Mouse (Mus musculus): Measurements from ENCODE around the gene Gpc6.

Gpc6 gene

DNA sequence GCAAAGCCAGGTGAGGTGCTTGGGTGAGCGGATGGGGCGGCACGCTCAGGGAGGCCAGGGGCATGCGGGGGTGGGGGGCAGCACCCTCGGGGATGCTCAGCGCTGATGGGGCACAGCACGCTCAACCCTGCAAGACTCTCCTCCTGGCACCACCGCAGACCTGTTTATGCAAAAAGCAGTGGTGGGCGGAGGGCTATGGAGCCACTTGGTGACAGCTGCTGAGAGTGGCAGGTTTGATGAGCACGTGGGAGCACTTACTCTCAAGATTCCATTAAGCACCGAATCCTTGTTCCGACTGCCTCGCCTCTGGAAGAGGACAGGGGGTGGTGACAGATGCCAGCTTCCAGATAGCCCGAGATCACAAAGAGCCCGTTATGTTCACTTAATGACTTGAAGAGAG, 1026.2 kb downstream of the Gpc6 start:
- no peak for DNase-seq

DNA sequence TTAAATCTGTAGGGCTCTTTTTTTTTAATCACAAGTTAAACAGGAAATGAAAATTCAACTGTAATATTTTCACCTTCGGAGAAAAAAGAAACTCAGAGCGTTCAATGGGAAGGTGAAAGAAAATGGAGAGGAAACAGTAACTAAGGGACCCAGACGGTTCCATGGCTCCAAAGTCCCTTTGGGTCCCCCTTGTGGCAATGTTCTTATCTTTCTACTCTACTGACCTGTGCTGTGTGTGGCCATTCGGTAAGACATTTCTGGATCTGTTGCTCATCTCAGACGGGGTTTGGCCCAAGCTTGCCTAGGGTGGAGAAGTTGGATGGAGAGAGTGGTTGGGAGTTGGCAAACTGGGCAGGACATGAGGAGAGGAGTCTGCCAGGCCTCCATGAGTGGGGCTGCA, 1026.6 kb downstream of the Gpc6 start:
- peak in 1 of 2 experiments; percentile 21 for DNase-seq

DNA sequence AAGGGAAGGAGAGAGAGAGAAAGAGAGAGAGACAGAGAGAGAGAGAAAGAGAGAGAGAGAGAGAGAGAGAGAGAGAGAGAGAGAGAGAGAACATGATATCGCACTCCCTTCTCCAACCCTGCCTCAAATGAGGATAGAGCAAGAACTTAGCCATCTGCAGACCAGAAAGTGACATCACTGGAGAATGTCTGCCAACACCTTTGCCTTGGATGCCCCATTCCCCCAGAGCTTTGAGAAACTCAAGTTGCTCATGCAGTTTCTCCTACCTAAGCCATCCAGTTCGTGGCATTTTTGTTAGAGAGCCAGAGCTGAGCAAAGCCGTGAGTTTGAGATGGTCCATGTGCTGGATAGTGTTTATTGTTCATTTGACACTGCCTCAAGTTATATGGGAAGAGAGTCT, 1030.9 kb downstream of the Gpc6 start:
- no peak for DNase-seq

DNA sequence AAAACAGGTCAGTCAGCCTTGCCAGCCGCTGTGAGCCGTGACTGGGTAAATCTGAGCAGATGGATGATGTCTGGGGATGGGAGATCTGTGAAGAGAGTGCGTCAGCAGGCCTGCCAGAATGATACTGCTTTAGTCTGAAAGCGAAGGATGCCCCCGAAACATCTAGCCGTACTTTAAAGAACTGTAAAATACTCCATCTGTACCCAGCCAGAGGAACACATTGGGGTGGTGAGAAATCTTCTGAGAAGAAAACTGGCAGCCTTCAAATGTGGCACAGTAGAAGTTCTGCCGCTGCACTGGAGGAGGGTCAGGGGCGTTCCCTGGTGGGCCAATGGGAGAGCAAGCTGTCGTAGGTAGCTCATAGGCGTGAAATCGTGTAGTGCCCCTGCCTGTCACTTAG, 1033.3 kb downstream of the Gpc6 start:
- DNase-seq: no peak

DNA sequence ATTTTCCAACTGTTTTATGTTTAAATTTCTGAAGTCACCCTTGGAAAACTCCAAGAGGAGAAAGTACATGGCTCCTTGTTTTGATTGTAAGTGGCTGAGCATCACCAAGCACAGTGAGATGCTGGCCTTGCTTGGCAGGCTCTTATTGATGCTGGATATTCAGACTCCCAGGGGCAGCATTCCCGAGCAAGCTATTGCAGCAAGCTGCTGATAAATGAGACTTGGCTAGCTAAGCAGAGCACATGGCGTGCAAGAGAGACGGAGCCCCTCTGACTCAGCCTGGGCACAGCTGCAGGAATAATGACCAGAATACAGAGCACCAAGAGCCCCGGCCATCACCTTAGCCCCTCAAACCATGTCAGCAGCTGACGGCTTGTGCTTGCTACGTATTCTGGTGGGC, 1036.2 kb downstream of the Gpc6 start:
- peak; percentile 24 to 44 for DNase-seq

DNA sequence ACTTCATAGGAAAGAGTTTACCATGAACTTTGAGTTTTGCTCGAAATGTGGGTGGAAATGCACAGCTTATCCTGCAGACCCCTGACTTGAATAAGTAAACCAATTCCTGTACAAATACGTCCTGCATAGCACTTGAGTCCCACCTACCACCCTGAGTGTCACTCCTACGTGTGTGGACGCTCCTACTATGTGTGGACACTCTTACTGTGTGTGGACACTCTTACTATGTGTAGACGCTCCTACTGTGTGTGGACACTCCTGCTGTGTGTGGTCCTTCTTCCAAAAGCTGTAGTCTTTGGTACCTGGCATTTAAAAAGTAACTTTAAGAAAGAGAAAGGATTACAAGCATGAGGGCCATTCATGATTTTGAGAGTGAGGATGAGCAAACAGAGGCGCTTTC, 1036.7 kb downstream of the Gpc6 start:
- DNase-seq: no peak

DNA sequence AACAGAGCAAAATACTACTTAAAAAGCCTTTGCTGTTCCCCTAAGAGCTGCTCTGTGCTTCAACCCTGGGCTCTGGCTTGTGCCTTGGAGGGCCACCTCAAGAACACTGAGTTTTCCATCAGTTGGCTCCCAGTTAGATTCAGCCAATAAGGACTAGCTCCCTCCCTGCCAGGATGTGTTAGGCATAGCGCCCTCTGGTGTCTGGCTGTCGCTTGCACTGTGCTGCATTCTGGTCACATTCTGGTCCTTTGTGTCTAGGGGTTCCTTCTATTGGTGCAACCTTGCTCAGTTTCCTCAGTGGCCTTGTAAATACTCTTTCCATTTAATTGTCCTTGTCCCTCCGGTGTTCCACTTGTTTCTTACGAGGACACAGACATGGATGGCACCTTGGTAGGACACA, 1037.3 kb downstream of the Gpc6 start:
- DNase-seq: peak in 1 of 2 experiments; percentile 21

DNA sequence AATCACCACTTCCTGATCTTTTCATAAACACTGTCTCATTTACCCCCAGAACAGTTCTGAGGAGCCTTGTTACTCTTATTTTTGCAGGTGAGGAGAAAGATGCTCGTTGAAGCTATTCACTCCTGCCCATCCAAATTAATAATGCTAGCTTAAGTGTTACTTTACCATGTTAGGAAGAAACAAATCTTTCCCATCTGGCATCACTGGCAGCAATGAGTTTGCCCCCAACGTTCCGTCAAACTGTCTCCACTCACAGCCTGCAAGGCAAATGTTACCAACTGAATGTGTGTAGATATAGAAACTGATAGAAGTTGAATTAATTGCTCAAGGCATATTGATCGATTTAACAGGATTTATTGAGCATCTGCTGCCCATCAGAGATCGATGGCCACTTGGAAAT, 1047.5 kb downstream of the Gpc6 start:
- DNase-seq: no peak

DNA sequence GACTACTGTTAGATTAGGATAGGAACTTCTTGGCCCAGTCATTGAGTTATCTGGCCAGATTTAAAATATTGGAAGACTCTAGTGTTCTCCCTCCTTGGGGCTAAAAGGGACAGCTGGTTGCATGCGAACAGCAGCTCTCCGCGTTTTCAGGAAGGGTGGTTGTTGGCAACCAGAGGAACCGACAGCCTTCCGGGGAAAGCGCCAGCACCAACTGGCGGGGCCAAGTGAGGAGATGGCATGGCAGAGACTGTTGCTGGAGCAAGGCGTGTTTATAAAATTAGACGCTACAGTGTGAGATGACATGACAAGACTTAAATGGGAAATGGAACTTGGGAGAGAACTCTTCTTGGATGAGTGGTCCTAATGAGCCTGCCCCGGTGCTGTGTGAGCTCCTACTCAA, 1056.4 kb downstream of the Gpc6 start:
- peak in 1 of 2 experiments; percentile 45 for DNase-seq

DNA sequence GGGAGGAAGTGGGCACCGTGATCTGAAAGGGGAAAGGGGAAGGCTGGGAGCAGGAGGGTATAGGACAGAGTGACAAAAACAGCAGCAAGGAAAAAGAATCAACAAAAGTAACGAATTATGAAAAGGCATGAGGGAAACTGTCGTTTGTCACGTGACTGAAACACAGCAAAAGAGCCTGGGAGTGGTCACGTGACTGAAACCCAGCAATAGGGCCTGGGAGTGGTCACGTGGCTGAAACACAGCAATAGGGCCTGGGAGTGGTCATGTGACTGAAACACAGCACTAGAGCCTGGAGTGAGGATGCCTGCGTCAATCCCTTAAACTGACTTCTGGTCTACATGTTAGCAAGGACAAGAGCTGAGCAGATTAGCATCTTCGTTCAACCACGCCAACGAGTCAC, 1063.3 kb downstream of the Gpc6 start:
- DNase-seq: no peak

DNA sequence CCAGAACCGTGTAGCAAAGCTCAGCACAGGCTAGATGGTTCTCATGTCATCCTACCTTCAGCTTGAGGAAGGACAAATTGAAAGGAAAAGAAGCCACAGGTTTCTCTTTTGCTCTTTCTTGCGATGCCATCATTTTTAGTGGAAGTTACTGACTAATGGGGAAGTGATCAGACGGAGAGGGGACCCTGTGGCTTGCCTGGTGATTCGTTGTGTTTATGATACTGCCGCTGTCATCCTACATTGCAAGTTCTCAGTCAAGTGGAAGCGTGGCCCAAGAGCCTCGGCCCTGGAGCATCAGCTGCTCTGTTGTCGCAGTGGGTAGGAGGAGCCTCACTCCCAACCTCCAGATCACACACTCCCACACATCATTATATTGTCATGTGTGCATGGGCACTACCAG, 1065.1 kb downstream of the Gpc6 start:
- no peak for DNase-seq

DNA sequence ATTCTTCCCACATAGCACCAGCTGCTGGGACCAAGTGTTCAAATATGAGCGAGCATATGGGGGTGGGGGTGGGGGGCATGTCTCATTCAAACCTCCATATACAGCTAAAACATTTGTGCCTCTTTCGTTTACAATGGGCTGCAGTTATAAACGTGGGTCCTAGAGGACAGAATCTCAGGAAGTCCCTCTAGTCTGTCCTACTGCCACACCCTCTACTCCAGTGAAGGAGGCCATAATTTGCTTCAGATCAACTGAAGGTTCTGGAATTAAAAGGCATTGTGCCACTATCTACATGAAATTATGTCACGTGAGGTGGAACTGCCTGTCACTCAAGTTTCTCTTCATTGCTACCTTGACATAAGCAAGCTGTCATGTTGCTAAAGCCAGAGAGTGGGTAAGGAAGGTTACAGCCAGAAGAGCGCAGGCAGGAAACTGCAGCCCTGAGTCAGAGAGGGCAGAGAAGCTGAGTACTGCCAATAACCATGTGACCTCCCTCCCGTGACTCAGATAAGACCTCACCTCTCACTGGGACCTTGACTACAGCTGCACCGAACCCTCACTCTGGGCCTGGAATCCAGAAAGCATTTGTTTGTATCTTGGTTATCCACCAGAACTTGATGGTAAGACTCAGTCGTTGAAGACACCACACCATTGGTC, 1067.6 kb downstream of the Gpc6 start:
- no peak for DNase-seq

DNA sequence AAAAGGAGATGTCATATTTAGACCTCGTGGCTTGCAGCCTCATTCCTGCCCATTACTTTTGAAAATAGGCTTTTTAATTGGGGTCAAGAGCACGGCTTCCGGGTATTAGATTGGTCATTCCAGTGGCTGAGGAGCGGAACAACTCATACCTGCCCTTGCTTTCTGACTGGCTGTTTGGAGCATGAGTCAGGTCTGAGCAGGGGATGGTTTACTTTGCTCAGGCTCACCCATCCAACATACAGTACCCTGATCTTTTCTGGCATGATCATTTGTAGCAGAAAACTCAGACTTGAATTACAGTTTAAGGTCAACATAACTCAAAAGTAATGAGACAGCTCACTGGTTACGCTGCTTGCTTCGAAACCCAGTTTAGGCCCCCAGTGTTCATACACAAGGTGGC, 1068.7 kb downstream of the Gpc6 start:
- no peak for DNase-seq

DNA sequence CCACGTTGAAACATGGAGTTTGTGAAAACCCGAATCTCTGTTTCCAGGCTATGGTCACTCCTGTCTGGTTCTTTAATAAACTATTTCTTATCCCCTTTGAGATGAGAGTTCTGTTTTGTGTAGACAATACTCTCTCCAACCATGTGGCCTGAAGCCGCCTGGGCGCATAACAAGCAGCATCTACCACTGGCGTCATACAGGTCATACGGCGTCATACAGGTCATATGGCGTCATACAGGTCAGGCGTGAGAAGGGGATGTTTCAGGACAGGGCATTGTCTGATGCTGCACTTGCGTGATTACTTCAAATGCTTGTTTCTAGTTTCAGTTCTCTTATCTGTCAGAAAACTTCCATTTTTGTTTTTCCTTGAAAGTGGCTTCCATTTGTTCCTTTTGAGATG, 1079.3 kb downstream of the Gpc6 start:
- no peak for DNase-seq

DNA sequence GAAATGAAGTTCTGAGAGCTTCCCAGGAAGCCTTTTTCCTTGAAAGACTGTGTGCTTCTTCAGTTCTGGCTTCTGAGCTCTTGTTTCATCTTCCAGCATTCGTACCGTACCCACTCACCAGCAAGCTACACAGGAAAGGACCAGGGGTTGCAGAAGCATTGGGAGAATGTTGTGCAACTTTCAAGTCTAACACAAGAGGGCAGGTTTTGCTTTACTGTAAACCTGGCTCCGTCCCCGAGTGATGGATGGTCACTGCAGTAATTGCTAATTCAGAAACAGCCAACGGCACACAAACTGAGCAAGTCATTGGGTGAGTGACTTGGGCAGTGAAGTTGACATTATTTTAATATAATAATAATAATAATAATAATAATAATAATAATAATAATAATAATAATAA, 1080.6 kb downstream of the Gpc6 start:
- peak in 1 of 2 experiments; percentile 62 for DNase-seq

DNA sequence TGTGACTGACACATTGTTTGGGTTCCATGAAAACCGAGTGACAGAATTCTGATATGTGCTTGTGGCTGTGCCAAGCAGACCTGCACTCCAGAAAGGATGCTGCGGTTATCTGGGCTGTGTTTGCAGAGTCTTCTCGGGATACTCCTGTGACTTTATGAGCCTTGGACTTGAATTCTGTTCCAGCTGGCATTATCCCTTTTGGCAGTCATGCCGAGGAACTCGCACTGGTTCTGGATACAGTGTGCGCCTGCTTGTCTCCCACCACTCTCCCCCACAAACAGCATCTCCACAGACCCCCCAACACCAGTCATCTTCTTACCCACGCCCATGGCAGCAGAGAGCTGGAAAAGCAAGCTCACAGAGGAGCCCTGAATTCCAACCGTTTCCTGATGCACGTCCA, 1084.4 kb downstream of the Gpc6 start:
- no peak for DNase-seq

DNA sequence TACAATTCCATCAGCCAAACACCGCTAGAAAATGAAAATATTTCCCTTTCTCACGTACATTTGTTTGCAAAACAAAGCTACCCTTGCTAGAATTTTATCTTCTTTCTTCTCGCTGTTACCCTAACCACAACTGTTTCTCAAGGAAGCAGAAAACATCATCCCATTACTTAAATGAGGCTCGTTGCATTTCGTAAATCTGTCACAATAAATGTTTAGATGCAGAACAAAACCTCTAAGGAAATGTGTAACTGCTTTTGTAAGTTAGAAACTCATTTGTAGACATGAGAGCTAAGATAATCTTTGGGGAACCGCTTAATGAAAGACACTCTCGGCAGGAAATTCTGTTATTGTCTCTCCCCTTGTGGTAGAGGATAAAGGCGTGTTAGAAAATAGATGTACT, 1088.1 kb downstream of the Gpc6 start:
- DNase-seq: no peak

DNA sequence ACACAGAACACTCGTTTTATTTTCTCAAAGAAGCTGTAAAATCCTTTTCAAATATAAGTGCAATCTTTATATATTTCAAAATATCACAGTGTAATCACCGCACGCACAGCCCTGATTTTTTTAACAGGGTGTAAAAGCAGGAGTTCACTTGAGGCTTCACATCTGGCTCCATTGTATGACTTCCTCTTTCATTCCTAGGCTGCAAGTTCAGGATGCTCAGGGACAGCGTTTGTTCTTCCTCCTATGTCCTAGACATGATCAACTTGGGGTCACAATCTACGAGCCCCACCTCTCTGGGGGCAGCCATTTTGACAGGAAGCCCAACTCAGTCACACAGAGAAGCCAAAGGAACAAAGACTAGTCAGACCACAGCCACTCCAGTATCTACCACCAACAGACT, 1094.2 kb downstream of the Gpc6 start:
- DNase-seq: no peak

DNA sequence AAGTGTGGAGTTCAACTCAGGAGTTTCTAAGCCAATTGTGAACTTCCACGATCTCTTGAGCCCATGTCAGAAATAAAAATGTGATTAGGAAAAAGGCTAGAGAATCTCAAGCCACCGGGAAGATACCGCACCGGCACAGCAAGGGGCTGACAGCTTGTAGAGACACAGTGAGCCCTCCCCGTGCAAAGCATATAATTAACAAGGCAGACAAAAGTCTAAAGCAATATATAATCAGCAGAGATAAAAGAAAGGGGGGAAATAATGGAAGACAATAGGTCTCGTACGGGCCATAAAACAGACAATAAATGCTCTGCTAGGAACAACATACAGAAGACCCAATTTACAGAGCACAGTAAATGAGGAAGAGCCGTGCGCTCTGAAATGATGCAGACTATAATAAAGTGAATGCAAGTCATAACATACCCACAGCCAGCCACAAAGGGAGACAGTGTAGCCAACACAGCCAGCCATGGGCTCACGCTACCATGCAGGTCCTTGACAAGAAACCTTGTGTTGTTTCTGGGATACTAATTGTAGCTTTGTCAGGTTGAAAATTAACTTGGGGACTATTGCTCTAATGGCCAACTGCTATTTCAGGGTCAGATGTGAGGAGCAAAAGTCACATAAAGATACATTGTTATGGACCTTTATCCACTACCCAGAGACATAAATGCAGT, 1096.9 kb downstream of the Gpc6 start:
- no peak for DNase-seq
